In the genomic region with DNA sequence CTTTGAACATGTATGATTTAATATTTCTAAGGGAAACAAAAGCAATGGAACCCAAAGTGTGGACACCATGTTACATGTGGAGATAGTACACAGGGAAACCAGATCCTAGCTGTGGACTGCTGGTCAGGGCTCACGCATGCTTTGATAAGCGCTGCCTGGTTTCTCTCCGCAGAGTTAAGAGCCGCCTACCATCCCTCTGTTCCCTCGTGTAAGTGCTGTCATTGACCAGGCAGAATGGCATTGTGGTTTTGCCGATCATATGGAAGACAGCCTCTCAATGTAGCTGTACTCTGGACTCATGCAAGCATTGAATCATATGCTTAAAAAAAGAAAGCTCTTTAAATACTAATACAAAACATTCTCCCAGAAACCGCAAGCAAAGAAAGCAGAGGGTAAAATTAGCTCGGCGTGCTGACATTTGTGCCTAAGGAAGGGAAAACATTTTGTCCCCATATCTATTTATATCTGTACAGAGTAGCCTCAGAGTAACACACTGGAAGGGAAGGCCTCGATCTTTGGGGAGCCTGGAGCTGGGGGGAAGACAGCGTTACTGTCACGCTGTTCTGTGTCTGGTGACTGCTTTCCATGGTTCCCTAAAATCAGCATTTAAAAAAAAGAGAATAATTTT, we compare ENCODE assay signal across 33 mouse cellular contexts. TPM values are rescaled to one million over a fixed set of nuclear protein-coding genes. Genes with fewer than 3 reads are reported as not detected.
DNase-seq lines count a peak whose midpoint lies in the region; ATAC-seq and TF ChIP-seq lines count a peak whose summit lies in the region.
"Had no signal": no experiment of that assay in that cellular context is flagged by ENCODE, and none has a peak within 500 bp of the region (broad histone marks: within the 10 kb centered on the region; RNA-seq: fewer than 3 reads in every experiment).

No protein-coding gene starts in this region.

- 56% methylated on average over 12 of the region's 12 CpGs for WGBS in heart, embryonic 12.5 days

- no peaks in the 10 kb centered on the region for H3K9me3 ChIP-seq in heart, embryonic 12.5 days (replicated peaks)
- H3K9me3 ChIP-seq: embryonic facial prominence, embryonic 12.5 days; forebrain, embryonic 13.5 days; hindbrain, embryonic 15.5 days; limb, embryonic 15.5 days; midbrain, embryonic 12.5 days had no signal

- no peak overlapping the region for H3K9ac ChIP-seq in heart, embryonic 12.5 days
- H3K9ac ChIP-seq: embryonic facial prominence, embryonic 12.5 days; forebrain, embryonic 13.5 days; hindbrain, embryonic 15.5 days; limb, embryonic 15.5 days; liver, embryonic 14.5 days; lung, embryonic 14.5 days; midbrain, embryonic 12.5 days had no signal

- H3K4me1 ChIP-seq in heart, embryonic 12.5 days (replicated peaks), result no peaks in the 10 kb centered on the region
- H3K4me1 ChIP-seq: embryonic facial prominence, embryonic 12.5 days; forebrain, embryonic 13.5 days; hindbrain, embryonic 15.5 days; limb, embryonic 15.5 days; midbrain, embryonic 12.5 days had no signal

- H3K27ac ChIP-seq in heart, embryonic 12.5 days (ENCODE audit: poor library complexity, severe bottlenecking), result no peak overlapping the region
- H3K27ac ChIP-seq: embryonic facial prominence, embryonic 12.5 days; forebrain, embryonic 13.5 days; hindbrain, embryonic 15.5 days; kidney, postnatal 0 days; limb, embryonic 15.5 days; liver, embryonic 14.5 days; midbrain, embryonic 12.5 days had no signal

- H3K4me3 ChIP-seq in heart, embryonic 12.5 days, result no peak overlapping the region
- H3K4me3 ChIP-seq in myocyte, result no peak overlapping the region
- H3K4me3 ChIP-seq: embryonic facial prominence, embryonic 12.5 days; forebrain, embryonic 13.5 days; hindbrain, embryonic 15.5 days; limb, embryonic 15.5 days; midbrain, embryonic 12.5 days had no signal

- no peak for TF ChIP-seq POLR2A in myocyte (IDR thresholded peaks at IDR 0.05; ENCODE audit: insufficient read length, low read depth)

- H3K4me2 ChIP-seq in heart, embryonic 12.5 days, result peak overlapping the region; percentile 18; the same call in 1 of the 2 replicates
- peak overlapping the region; percentile 14 for H3K4me2 ChIP-seq in myocyte (ENCODE audit: low read depth)
- H3K4me2 ChIP-seq: embryonic facial prominence, embryonic 12.5 days; forebrain, embryonic 13.5 days; hindbrain, embryonic 15.5 days; limb, embryonic 15.5 days; lung, embryonic 14.5 days; midbrain, embryonic 12.5 days had no signal

- no peak for DNase-seq in frontal cortex, postnatal 10 days (ENCODE audit: low spot score in 2 of 2)
- DNase-seq in heart, postnatal 36 days, result no peak
- DNase-seq in left cerebral cortex, postnatal 25 days (ENCODE audit: low spot score in 2 of 2), result peak; percentile 11 to 31
- DNase-seq in left cerebral cortex, postnatal 4 days, result no peak
- no peak for DNase-seq in urinary bladder, adult 2 months (ENCODE audit: low spot score)
- DNase-seq: adrenal gland, postnatal 14 days; cerebellum, adult 11 months; cerebellum, postnatal 10 days; gastrocnemius, postnatal 14 days; kidney, adult 2 months; lung, embryonic 14.5 days; right cerebral cortex, postnatal 4 days; thymus, postnatal 25 days had no signal

- peak; percentile 82 for ATAC-seq in frontal cortex, adult (ENCODE audit: low TSS enrichment)
- no peak for ATAC-seq in heart, embryonic 12.5 days (ENCODE audit: insufficient number of reproducible peaks, low FRiP score)
- ATAC-seq: CD4-positive, CD25-positive, alpha-beta regulatory T cell, adult 4 months; forebrain, embryonic 13.5 days had no signal

- H3K36me3 ChIP-seq in heart, embryonic 12.5 days, result no peaks in the 10 kb centered on the region
- no peaks in the 10 kb centered on the region for H3K36me3 ChIP-seq in myocyte (ENCODE audit: control insufficient read depth, insufficient read depth)
- H3K36me3 ChIP-seq: embryonic facial prominence, embryonic 12.5 days; hindbrain, embryonic 15.5 days; limb, embryonic 15.5 days; midbrain, embryonic 12.5 days had no signal

- no peaks in the 10 kb centered on the region for H3K79me2 ChIP-seq in myocyte (ENCODE audit: control insufficient read depth, insufficient read depth)

- no peak overlapping the region for H3ac ChIP-seq in myocyte (ENCODE audit: control insufficient read depth, insufficient read length)

- no peaks in the 10 kb centered on the region for H3K27me3 ChIP-seq in heart, embryonic 12.5 days (replicated peaks)
- H3K27me3 ChIP-seq in myocyte (ENCODE audit: control insufficient read depth, insufficient read depth, insufficient read length), result no peaks in the 10 kb centered on the region
- H3K27me3 ChIP-seq: embryonic facial prominence, embryonic 12.5 days; forebrain, embryonic 13.5 days; hindbrain, embryonic 15.5 days; limb, embryonic 15.5 days; midbrain, embryonic 12.5 days had no signal

- intact Hi-C loops in heart, postnatal 36 days (cut with DNase I), result no loop called here
- intact Hi-C loops in left cerebral cortex, postnatal 25 days (cut with DNase I), result loop anchor here (10.0 kb wide), 1 partner anchor 138 kb away; no protein-coding TSS in a partner anchor
- intact Hi-C loops in left cerebral cortex, postnatal 4 days (cut with DNase I), result no loop called here

TF ChIP-seq in myocyte, 11 proteins besides CTCF, POLR2A, EP300 and RAD21:
- TF ChIP-seq E2F4 (IDR thresholded peaks at IDR 0.05; ENCODE audit: insufficient read depth) (no peak), USF1 (IDR thresholded peaks at IDR 0.05; ENCODE audit: low read depth) (no peak), SRF (IDR thresholded peaks at IDR 0.05; ENCODE audit: control insufficient read depth, insufficient read length, low read depth) (no peak), TCF12 (IDR thresholded peaks at IDR 0.05; ENCODE audit: insufficient read depth, poor library complexity, severe bottlenecking) (no peak), MYOD1 (IDR thresholded peaks at IDR 0.05; ENCODE audit: control insufficient read depth in 1 of 3, insufficient read length in 2 of 3, low read depth in 2 of 3) (no peak), REST (IDR thresholded peaks at IDR 0.05; ENCODE audit: insufficient read depth, insufficient read length) (no peak), CEBPB (IDR thresholded peaks at IDR 0.05; ENCODE audit: insufficient read depth, poor library complexity, severe bottlenecking) (no peak), MAX (IDR thresholded peaks at IDR 0.05; ENCODE audit: low read depth) (no peak), TCF3 (IDR thresholded peaks at IDR 0.05; ENCODE audit: insufficient read length, low read depth) (no peak), POLR2AphosphoS2 (IDR thresholded peaks at IDR 0.05; ENCODE audit: insufficient read length, low read depth) (no peak), MYOG (IDR thresholded peaks at IDR 0.05; ENCODE audit: control insufficient read depth in 1 of 3, insufficient read depth in 1 of 3, insufficient read length in 2 of 3, low read depth in 2 of 3) (no peak)

RNA-seq across cellular contexts. Expression of gene Trpd52l3, which starts 17.0 kb away (rescaled TPM):
- polyA plus RNA-seq in heart, embryonic 12.5 days (2016; fragmentation: Nextera tagmentation; extraction: Ambion mirVana), result not detected in 2 replicates
- total RNA-seq in heart, postnatal 36 days (2021), result not detected
- total RNA-seq in left cerebral cortex, postnatal 25 days (2021), result not detected
- total RNA-seq in left cerebral cortex, postnatal 4 days (2021), result not detected
- polyA plus RNA-seq in myocyte (2012; fragmentation: generic; extraction: Trizol), result not detected
- polyA plus RNA-seq in urinary bladder, adult 2 months (2012; rRNA removed), result not detected in 2 replicates
- total RNA-seq: adrenal gland, postnatal 14 days; gastrocnemius, postnatal 14 days; hematopoietic stem cell, adult 5-6 weeks; layer of hippocampus, postnatal 25 days; left cerebral cortex, postnatal 36 days; megakaryocyte, adult 5-6 weeks; neutrophil, adult 5-6 weeks had no signal
- polyA plus RNA-seq: CD4-positive, CD25-positive, alpha-beta regulatory T cell, adult 4 months; cortical plate, adult 2 months; embryonic facial prominence, embryonic 12.5 days; forebrain, embryonic 13.5 days; hindbrain, embryonic 15.5 days; intestine, embryonic 14.5 days; kidney, adult 2 months; kidney, postnatal 0 days; large intestine, adult 2 months; limb, embryonic 15.5 days; liver, embryonic 14.5 days; lung, embryonic 14.5 days; midbrain, embryonic 12.5 days; stomach, embryonic 14.5 days had no signal

RNA-seq across cellular contexts. Expression of gene Uhrf2, which starts 43.7 kb away (rescaled TPM):
- 61.6 and 68.4 TPM in 2 replicates for polyA plus RNA-seq in heart, embryonic 12.5 days (2016; fragmentation: Nextera tagmentation; extraction: Ambion mirVana)
- total RNA-seq in heart, postnatal 36 days (2021), result 10 to 100 TPM; 21.8 to 25.0 TPM
- 10 to 100 TPM; 52.0 to 57.4 TPM for total RNA-seq in left cerebral cortex, postnatal 25 days (2021)
- total RNA-seq in left cerebral cortex, postnatal 4 days (2021), result 10 to 100 TPM; 66.5 to 71.3 TPM
- polyA plus RNA-seq in myocyte (2012; fragmentation: generic; extraction: Trizol), result 17.2 TPM
- 49.3 and 56.0 TPM in 2 replicates for polyA plus RNA-seq in urinary bladder, adult 2 months (2012; rRNA removed)

Comparison
In these comparisons a context has a peak if more than half of its experiments do, and no peak if none do; other contexts are left out.
1. DNase-seq: peak in left cerebral cortex, postnatal 25 days (2 of 2); none in frontal cortex, postnatal 10 days (0 of 2), heart, postnatal 36 days (0 of 2), left cerebral cortex, postnatal 4 days (single experiment) and urinary bladder, adult 2 months (single experiment).